Mouse (Mus musculus) layer of hippocampus, postnatal 36 days (tissue): ENCODE data around the gene Vav1. TPM values are rescaled to one million over a fixed set of nuclear protein-coding genes. Genes with fewer than 3 reads are reported as not detected.

Source experiments
- DNase-seq, 2 experiments: peaks; one replicate each; pipeline ENCODE4 v3.0.0; 2022
- total RNA-seq, 2 experiments: library from RNA; stranded (reverse); gene quantifications; 2 replicates each; pipeline ENCODE4 v1.2.3; 2021

Vav1 gene
- 1 to 10 TPM; 3.0 to 3.7 TPM for total RNA-seq

DNA sequence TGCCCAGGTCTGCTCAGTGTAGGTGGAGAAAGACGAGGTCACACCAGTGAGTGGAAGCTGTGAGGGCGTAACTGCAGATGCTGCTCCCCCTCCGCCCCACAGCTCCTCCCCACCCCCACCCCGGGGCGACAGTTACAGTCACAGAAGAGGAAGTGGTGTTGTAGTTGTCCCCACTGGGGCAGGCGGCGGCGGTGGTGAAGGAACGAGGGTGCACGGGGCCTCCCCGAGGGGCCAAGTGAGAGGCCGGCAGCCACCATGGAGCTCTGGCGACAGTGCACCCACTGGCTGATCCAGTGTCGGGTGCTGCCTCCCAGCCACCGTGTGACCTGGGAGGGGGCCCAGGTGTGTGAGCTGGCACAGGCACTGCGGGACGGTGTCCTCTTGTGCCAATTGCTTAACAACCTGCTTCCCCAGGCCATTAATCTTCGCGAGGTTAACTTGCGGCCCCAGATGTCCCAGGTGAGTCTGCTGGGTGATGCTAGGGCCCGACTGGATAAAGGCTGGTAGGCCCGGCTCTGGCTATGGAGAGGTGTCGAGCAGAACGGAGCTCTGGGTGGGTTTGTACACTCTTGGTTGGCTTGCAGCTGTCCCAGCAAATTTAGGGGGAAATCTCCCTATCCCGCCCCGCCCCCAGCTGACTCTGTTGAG lies at the start of gene Vav1:
Gene Vav1, plus strand, starts transcription at position 158 of the 648 bp plus-strand sequence.
- peak in 1 of 2 experiments; percentile 24 for DNase-seq

DNA sequence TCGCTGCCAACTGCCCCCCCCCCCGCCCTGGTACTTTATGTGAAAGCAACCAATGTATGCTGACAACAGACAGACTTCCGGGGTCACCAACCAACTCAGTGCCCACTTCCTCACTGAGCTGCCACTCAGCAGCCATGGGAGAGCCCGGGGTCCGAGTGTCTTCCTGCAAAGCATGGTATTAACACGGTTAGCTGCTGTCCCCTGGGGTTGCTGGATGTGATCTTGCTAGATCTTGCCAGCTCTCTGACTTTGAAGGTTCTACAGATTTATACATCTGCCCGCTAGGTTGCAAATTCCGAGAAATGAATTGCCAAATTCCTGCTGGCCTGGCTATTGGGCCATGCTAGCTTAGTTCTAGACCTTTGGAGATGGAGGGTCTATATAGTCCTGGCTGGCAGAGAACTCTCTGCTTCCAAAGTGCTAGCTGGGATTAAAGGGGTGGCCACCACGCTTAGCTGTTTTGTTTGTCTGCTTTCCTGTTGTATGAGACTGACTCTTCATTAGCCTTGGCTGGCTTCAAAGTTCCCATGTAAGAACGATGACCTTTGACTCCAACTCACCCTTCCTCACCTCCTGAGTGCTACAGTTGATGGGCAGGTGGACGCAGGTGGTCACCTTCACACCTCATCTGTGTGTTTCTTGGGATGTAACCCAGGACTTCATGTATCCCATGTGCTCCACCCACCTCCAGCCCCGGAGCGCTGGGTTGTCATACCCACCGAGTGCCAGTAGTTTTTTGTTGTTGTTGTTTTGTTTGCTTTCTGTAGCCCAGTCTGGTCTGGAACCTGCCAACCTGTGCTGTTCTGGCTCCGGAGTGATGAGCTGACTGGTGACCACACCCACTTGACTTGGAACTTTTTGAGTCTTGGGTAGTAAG lies 48.8 kb upstream of the Vav1 start:
- DNase-seq: no peak

DNA sequence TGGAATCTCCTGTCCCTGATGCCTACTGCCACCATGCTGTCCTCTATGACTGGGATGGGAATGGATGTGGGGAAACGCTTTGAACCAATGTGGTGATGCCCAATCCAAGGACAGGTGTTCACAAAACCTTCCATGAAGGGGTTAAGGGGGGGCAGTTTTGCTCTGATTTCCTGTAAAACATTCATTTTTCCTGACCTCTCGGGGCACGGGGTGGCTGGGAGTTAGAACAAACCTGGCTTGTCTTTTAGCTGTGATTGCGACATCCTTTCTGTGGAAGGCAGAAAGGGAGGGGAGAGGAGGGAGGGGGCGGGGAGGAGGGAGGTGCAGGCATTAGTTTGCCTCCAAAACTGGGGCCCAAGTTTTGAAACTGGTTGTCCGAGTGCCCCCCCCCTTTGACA lies 48.2 kb upstream of the Vav1 start:
- no peak for DNase-seq

DNA sequence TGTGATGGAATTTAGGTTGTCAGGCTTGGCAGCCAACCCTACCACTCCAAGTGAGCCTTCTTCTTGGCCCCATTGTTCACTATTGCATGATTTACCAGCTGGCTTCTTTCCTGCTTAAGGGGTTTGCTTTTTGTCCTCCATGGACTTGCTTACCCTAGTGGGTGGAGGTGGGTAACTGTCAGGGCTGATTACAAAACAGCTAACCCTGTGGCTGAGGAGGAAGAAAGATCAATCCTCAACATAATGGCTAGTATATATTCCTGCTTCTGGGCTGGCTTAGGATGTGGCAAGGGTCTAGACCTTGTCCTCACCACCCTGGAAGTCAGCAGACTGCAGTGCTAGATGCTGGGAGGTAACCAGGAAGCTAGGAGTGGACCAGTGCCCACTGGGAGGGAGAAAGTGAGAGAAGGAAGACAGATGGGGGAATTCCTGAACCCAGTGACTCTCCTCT lies 47.6 kb upstream of the Vav1 start:
- DNase-seq: no peak

DNA sequence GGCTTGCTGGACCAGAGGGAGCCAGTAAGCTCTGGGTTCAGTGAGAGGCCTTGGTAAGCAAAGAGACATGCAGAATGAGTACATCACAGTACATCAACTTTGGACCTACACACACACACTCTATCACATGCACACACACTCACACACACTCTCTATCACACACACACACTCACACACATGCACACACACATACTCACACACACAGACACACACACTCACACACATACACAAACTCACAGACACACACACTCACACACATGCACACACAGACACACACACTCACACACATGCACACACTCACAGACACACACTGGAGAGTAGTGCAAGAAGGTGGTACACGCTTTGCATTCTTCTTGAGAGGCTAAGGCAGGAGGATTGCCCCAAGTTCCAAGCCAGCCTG lies 46.7 kb upstream of the Vav1 start:
- DNase-seq: no peak

DNA sequence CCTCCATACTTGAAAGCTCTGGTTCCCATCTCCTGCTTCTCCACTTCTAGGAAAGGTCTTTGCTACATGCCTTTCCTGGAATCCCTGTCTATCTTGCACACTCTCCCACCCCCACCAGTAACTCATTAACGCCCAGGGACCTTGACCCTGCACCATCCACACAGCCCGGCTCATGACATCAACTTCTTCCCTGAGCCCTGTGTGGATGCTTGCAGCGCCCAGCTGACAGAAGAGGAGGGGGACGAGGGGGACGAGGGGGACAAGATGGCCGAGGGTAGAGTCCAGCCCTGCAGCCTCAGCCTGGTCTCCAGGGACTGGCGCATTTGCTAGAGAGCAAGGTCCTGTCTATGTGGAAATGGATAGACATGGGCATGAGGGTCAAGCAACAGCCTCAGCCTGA lies 45.9 kb upstream of the Vav1 start:
- no peak for DNase-seq

DNA sequence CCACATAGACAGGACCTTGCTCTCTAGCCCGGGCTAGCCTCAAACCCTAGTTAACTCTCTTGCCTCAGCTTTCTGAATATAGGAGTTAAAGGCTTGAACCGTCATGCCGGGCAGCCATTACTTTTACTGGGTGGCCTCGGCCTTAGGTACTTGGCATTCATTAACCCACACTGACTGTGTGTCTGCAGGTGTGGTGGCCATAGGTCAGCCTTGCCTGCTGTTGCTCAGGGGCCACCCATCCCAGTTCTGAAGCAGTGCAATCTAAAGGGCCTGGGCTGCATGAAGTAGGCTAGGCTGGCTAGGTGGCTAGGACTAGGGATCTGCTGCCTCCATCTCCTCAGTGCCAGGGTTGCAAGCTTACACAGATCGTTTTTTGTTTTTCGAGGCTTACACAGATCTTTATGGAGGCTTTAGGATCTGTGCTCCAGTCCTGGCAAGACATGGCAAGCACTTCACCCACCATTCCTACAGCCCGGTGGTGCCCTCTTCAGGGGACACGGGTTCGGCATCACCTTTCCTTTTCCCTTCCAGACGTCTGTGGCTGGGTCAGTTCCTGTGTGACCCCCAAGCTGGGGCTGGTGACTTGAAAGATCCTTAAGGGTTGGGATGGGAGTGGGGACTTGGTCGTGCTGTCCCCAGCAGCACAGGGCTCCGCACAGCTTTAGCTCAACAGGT lies 44.5 kb upstream of the Vav1 start:
- no peak for DNase-seq

DNA sequence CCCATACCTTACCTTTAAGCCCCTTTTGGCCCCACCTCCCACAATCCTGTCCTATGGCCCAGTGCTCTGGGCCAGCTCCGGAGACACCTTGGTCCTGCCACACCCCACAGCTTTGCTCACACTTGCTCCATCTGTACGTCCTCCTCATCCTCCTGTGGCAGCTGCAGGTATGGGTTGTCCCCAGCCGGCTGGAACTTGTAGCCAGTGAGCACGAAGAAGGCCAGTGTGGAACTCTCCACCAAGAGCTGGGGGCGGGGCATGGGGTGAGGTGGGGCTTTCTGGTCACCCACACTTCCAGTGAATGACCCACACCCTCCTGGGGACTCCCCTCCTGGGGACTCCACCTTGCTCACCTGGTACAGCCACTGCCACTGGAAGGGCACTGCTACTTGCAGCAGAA lies 43.1 kb upstream of the Vav1 start:
- no peak for DNase-seq

DNA sequence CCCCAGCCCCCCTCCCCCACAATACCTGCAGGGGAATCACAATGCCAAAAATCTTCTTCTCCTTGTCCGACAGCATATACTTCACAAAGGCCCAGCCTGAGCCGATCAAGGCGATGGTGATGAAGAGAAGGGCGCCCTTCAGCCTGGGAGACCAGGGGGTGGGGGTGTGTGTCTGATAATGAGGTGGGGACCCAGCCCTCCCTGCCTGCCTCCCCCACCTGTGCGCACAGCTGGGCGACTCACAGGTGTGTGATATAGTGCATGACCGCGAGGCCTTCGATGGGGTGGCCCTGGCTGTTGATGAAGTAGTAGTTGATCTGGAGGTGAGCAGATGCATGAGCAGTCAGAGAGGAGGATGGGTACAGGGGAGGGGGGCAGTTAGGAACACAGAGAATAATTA lies 41.7 kb upstream of the Vav1 start:
- no peak for DNase-seq

DNA sequence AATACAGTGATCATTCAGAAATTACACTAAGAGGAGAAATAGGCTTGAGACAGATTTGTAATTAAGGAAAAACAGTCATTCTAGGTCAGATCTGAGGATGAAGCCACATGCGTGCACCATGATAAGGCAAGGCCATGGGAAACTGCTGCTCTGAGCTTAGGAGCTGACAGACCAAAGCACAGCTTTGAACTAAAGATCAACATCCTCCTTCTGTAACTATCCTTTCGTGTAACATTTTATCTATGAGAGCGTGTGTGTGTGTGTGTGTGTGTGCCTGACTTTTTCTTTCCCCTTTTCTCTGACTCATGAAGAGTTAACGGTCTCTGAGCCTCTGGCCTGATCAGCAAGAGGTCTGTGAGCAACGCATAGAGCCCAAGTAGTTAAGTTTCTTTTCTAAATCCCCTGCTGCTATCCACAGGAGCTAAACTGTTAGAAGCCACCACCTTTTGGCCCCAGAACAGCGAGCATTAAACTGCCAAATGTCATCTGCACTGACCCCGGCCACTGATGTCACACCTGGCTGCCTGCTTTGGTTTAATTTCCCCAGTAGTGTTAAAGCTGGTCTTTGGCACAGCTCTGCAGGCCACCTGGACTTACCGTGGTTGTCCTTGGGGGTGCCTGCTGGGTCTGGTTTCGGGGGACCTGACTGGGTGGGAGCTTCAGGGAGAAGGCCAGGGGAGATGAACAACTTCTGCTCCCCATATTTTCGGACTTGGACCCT lies 35.1 kb upstream of the Vav1 start:
- no peak for DNase-seq

DNA sequence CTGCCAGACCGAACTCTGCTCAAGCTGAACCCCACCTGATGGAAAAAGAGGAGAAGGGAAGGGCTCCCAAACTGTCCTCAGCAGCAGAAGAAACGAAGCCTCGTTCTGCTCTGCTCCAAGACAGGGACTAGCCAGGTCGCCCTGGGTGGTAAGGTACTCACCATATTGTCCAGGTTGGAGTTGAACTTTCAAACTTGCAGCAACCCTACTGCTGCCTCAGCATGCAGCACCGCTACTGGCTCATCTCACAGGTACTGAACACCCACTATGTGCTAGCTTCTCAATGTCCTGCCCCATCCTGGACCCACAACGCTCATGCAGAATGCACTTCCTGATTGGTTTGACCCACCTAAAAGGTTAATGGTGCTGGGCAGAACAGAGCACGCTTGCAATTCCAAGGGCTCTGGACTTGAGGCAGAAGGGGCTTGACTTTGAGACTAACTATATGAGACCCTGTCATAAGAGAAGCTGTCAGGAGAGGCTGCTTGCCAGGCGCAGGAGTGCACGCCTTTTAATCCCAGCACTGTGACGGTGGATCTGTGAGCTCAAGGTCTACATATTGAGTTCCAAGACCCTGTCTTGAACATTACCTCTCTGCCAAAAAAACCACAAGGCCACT lies 33.5 kb upstream of the Vav1 start:
- no peak for DNase-seq

DNA sequence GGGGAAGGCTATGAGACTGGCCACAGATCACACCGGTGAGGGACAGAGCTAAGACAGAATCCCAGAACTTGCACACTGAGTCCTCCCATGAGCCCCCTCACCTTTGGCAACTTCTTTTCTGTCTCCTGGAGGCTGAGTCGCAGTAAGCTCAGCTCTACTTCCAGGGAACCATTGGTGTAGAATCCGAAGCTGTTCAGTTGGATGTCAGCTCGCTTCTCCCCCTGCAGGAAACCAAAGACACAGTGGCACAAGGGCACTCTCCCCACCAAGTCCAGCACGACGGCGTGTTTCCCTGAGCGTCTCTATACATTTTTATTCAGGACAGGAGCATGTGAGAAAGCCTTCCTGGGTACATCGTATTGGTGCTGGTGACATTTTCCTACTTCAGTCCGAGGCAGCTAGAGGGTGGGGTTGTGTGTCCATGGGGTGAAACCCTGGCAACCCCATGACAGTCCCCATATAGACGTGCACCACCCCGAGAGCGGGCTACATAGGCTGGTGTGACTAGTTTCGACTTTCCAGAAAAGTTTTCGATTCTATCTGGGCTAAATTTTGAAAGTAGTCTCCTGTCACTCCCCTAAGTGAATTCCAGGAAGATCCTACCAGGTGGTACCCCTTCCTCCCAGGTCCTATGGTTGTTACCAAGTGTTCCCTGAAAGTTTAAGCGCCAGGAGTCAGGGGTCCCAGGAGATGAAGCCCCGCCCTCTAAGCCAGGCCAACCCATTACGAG lies 32.1 kb upstream of the Vav1 start:
- no peak for DNase-seq

DNA sequence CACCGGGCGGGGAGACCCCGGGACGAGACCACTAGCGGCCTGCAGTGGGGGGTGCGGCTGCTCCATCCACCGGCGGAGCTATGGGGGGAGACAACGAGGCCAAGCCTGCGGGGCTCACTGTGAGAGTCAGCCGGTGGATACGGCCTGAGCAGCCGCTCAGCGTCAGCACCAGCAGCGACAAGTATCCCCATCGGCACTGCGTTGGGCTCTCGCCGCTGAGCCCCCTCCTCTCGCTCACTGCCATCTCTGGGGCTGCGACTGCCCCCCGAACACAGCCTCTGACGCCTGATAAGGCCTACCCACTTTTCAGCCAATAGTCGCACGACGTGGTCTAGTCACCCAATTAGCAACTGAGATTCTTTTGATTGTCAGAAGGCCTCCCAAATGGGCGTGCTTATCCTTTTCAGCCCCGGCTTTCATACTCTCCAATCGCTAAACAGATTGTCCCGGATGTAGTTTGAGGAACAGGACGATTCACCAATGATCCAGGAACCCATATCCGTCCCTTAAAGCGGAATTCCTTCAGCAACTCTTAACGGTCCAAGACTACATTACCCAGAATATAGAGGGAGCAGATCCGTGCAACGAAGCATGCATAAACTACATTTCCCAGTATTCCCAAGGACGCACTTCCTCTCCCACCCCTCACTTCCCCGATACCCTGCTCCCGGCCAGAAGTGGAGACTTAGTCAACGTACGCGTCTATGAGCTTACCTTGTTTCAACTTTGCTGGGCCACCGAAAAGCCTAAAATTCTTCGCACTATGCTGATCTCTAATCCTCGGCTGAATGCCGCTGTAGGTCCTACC lies 31.3 kb upstream of the Vav1 start:
- peak; percentile 93 to 94 for DNase-seq

DNA sequence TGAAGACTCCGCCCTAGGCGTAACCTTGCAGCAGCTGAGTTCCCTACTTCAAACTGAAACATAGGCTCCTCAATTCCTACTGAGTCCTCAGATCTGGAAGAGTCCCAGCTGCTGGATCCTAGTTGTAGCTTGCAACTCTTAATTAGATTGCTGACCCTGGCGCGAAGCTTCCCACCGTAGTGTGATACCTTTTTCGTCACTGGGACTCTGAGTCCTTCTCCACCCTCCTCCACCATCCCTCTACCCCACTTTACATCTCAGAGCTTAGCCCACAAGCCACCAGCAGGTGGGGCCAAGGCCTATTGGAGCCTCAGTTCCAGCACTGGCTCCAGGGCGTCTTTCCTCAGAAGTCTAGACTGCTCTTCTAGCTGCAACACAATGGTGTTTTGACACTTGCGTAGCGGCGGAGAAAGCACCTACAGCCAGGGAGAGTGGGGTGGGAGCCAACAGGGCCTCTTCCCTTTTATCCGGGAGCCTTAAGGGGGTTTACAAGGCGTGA lies 30.6 kb upstream of the Vav1 start, which contains the start of gene Gpr108:
Gene Gpr108, minus strand, starts transcription at position 246 of the 499 bp plus-strand sequence.
- DNase-seq: peak; percentile 80 to 81

DNA sequence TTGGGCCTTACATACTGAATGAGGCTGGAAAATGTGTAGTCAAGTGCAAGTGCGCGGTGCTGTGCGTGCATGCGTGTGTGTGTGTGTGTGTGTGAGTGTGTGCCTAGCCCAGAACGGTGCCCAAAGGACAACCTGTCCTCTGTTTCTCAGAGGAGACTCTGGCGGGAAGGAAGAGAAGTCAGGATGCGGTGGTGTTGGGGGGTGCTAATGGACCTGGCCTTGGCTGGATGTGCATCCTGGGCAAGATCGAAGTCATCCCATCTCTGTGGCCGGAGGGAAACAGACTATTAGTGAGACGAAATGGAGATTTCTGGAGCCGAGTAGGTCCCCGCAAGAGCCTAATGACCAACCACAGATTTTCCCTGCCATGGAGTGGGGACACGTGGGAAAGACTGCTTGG lies 30.1 kb upstream of the Vav1 start:
- DNase-seq: no peak

DNA sequence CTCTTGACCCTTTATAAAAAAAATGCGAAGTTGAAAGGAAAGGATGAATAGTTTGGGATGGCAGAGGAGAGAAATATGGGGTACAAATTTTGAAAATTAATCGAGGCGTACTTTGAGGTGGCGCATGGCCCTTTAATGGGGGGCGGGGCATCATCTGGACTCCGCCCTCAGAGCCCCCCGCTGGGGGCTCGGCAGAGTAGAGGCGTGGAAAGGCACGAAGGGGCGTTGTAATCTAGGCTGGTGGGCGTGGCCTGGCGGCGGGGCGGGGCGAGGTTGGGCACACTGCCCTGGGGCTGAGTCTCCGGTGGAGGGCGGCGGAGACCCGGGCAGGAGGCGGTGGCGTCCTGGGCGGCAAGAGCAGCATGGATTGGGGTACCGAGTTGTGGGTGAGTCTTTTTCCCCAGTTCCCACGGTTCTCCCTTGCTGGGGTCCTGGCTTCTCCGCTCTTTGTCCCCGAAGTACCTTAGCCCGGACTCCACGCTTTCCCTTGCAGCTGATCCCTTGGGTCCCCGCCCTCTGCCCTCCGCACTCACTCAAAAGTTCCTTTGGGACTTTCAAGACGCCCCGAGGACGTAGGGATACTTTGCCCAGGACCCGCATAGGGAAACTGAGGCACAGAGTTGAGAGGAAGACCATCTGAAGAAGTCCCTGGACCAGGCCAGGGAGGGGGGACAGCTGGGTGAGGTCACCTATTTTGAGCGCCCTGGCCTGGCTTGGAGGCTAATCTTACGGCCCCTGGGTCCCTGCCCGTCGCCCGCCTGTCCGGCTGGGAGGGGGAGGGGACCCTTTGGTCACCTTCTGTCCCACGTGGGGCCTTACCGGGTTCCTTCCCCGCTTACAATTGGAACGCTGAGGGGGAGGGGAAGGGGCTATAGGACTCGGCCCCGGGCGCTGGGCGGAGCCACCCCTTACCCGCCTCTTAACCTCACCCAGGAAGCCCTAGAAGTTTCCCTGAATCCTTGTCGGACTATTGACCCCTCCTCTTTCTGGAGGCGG lies 29.4 kb upstream of the Vav1 start, which contains the start of gene Trip10:
Gene Trip10, plus strand, starts transcription at position 270 of the 996 bp plus-strand sequence.
- peak; percentile 87 to 90 for DNase-seq

DNA sequence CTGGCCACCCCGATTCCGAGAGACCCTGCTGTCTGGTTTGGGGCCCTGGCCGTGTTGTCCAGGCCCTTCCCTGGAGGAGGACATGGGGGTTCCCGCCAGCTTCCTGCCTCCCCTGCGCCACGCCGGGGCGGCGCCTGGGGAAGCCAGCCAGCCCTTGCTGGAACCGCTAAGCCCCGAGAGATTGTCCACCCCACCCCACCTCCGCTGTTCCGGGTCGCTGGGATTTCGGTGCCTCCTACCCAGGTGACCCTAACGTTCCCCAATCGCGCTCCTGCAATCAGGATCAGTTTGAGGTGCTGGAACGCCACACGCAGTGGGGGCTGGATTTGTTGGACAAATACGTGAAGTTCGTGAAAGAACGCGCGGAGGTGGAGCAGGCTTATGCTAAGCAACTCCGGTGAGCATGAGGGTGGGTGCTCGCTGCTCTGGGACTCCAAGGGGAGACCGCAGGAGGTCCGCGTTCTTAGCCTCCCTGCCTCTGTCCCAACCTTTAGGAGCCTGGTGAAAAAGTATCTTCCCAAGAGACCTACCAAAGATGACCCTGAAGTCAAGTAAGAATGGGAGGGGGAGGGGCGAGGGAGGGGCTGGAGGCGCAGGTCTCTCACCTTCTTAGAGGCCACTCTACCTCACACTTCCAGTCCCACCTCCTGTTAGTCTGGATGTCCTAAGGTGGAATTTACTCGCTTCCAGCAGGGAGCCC lies 28.3 kb upstream of the Vav1 start:
- DNase-seq: no peak

DNA sequence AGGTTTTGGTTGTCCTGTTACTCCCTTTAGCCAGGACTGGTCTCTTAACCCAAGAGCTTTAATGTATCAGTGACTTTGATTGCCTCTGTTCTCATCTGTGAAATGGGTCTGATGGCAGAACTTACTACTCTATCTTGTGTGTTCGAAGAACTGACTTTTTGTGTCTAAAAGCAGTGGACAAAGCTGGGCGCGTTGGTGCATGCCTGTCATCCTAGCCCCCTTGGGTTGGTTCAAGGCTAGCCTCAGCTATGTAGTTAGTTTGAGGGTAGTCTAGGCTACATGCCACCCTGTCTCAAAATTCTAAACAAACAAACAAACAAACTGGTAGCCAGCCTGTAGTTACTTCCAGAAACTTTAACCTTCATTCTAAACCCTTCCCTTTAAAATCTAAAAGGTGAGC lies 27.5 kb upstream of the Vav1 start:
- DNase-seq: no peak
